Mouse (Mus musculus): ENCODE data around the gene Olfr1427. TPM values are rescaled to one million over a fixed set of nuclear protein-coding genes. Genes with fewer than 3 reads are reported as not detected.

Gene Olfr1427
- polyA plus RNA-seq (2012; fragmentation: generic; extraction: Trizol): not detected
- long read RNA-seq, experiment 1: 0 reads
- long read RNA-seq, experiment 2: 0 reads

DNA sequence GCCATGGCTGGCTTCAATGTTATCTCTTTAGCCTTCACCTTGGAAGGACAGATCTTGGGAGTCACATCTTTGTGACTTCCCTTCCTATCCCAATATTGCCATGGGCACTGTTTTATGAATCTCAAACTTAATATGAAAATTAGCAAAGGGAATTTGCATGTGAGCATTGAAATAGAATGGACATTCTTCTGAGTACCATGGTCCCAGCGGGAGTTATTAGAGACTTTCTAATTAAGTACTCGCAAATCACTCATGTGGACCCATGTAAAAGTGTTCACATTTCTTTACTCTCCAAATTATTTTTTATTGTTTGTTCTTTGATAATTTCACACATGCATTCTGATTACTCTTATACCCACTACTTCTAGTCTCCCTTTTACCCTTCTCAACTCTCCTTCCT, at the start of gene Olfr1427:
Olfr1427 (minus strand) TSS at position 101 of the 400 bp plus-strand sequence.
- Histone ChIP-seq H3K36me3 (ENCODE audit: control insufficient read depth, insufficient read depth) (no peaks in the 10 kb centered on the region), H3K27me3 (ENCODE audit: control insufficient read depth, insufficient read depth, insufficient read length) (no peaks in the 10 kb centered on the region), H3ac (ENCODE audit: control insufficient read depth, insufficient read length, low read depth) (no peak within 1 kb of the TSS), H3K79me2 (ENCODE audit: control insufficient read depth, insufficient read depth) (no peaks in the 10 kb centered on the region), H3K79me3 (ENCODE audit: low read depth) (no peaks in the 10 kb centered on the region), H3K4me3 (ENCODE audit: insufficient read depth, poor library complexity, severe bottlenecking) (no peak within 1 kb of the TSS)
- TF ChIP-seq CEBPB (IDR thresholded peaks at IDR 0.05; ENCODE audit: low read depth) (no peak), MAX (IDR thresholded peaks at IDR 0.05) (no peak), USF1 (IDR thresholded peaks at IDR 0.05; ENCODE audit: low read depth) (no peak), MYOD1 (IDR thresholded peaks at IDR 0.05; ENCODE audit: control insufficient read depth, insufficient read length, low read depth) (no peak), FOSL1 (IDR thresholded peaks at IDR 0.05; ENCODE audit: insufficient read depth, low read length, poor library complexity, severe bottlenecking) (no peak)

DNA sequence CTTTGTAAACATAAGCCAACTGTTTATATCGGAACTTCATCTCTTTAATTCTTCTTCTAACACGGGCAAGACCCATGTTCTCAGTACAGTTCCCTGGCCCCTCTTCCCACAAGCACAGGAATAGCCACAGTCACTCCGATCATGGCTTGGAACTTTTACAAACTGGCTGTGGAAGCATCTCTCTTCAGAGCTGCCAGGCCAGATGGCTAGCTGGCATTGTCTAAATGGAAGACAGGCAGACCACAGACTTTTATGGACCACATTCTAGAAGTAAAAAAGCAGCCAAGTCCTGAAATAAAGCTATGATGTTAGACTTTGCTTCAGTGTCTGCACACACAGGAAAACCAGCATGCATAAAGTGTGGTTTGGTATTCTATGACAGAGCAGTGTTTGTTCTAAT, 42.3 kb upstream of the Olfr1427 start:
- Histone ChIP-seq H3K79me2 (ENCODE audit: control insufficient read depth, insufficient read depth) (no peaks in the 10 kb centered on the region), H3K27me3 (ENCODE audit: control insufficient read depth, insufficient read depth, insufficient read length) (no peaks in the 10 kb centered on the region), H3K36me3 (ENCODE audit: control insufficient read depth, insufficient read depth) (no peaks in the 10 kb centered on the region), H3K79me3 (ENCODE audit: low read depth) (no peaks in the 10 kb centered on the region), H3ac (ENCODE audit: control insufficient read depth, insufficient read length, low read depth) (no peak overlapping the region), H3K4me3 (ENCODE audit: insufficient read depth, poor library complexity, severe bottlenecking) (no peak overlapping the region)
- TF ChIP-seq MAX (IDR thresholded peaks at IDR 0.05): no peak
- TF ChIP-seq MYOD1 (IDR thresholded peaks at IDR 0.05; ENCODE audit: control insufficient read depth, insufficient read length, low read depth): no peak
- no peak for TF ChIP-seq CTCF (IDR thresholded peaks at IDR 0.05; ENCODE audit: control insufficient read depth, insufficient read depth, insufficient read length)
- TF ChIP-seq USF1 (IDR thresholded peaks at IDR 0.05; ENCODE audit: low read depth): no peak
- no peak for TF ChIP-seq CEBPB (IDR thresholded peaks at IDR 0.05; ENCODE audit: low read depth)
- no peak for TF ChIP-seq MYOG (IDR thresholded peaks at IDR 0.05; ENCODE audit: control insufficient read depth, extremely low read depth, insufficient read length)
- no peak for TF ChIP-seq FOSL1 (IDR thresholded peaks at IDR 0.05; ENCODE audit: insufficient read depth, low read length, poor library complexity, severe bottlenecking)

DNA sequence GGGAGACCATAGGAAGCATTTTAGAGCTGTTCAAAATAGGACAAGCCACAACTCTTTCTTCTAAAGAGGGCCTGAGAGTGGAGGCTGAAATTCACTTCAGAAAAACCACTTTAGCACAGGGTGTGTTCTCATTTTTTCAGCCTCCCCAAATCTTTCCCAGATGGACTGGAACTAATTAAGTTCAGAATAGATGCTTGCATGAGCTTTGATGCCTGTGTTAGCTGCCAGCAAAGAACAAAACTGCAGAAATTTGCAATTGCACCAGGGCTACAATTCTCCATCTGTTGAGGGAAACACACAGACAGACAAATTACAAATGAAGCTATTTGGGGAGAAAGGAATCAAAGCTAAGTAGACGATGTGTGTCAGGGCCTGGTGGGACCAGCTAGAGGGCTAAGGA, 40.2 kb upstream of the Olfr1427 start:
- H3K27me3 ChIP-seq (ENCODE audit: control insufficient read depth, insufficient read depth, insufficient read length): no peaks in the 10 kb centered on the region
- H3ac ChIP-seq (ENCODE audit: control insufficient read depth, insufficient read length, low read depth): no peak overlapping the region
- no peak overlapping the region for H3K4me3 ChIP-seq (ENCODE audit: insufficient read depth, poor library complexity, severe bottlenecking)
- no peaks in the 10 kb centered on the region for H3K36me3 ChIP-seq (ENCODE audit: control insufficient read depth, insufficient read depth)
- no peaks in the 10 kb centered on the region for H3K79me3 ChIP-seq (ENCODE audit: low read depth)
- no peaks in the 10 kb centered on the region for H3K79me2 ChIP-seq (ENCODE audit: control insufficient read depth, insufficient read depth)
- TF ChIP-seq MAX (IDR thresholded peaks at IDR 0.05) (no peak), USF1 (IDR thresholded peaks at IDR 0.05; ENCODE audit: low read depth) (no peak), MYOG (IDR thresholded peaks at IDR 0.05; ENCODE audit: control insufficient read depth, extremely low read depth, insufficient read length) (no peak), CTCF (IDR thresholded peaks at IDR 0.05; ENCODE audit: control insufficient read depth, insufficient read depth, insufficient read length) (no peak), FOSL1 (IDR thresholded peaks at IDR 0.05; ENCODE audit: insufficient read depth, low read length, poor library complexity, severe bottlenecking) (no peak), CEBPB (IDR thresholded peaks at IDR 0.05; ENCODE audit: low read depth) (no peak), MYOD1 (IDR thresholded peaks at IDR 0.05; ENCODE audit: control insufficient read depth, insufficient read length, low read depth) (no peak)

DNA sequence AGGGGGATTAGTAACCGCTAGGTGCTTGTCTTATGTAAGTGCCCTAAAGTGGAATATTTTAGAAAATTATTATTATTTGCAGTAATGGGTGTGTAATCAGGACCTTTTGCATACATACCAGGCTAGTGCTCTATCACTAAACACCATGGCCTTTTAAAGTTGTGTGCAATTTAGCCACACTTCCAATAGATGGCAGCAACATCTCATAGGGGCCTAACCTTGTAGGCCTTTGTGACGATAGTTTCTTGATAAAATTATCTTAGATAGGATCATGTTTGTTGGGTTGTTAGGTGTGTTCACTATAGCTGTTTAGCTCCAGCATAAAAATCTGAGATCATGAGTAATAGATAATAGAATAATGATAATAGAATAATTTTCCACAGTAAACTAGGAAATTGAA, 31.2 kb upstream of the Olfr1427 start:
- TF ChIP-seq FOSL1 (IDR thresholded peaks at IDR 0.05; ENCODE audit: insufficient read depth, low read length, poor library complexity, severe bottlenecking) (no peak), MYOD1 (IDR thresholded peaks at IDR 0.05; ENCODE audit: control insufficient read depth, insufficient read length, low read depth) (no peak), CTCF (IDR thresholded peaks at IDR 0.05; ENCODE audit: control insufficient read depth, insufficient read depth, insufficient read length) (no peak)
- Histone ChIP-seq H3K36me3 (ENCODE audit: control insufficient read depth, insufficient read depth) (no peaks in the 10 kb centered on the region), H3ac (ENCODE audit: control insufficient read depth, insufficient read length, low read depth) (no peak overlapping the region), H3K27me3 (ENCODE audit: control insufficient read depth, insufficient read depth, insufficient read length) (no peaks in the 10 kb centered on the region), H3K79me3 (ENCODE audit: low read depth) (no peaks in the 10 kb centered on the region), H3K4me3 (ENCODE audit: insufficient read depth, poor library complexity, severe bottlenecking) (no peak overlapping the region), H3K79me2 (ENCODE audit: control insufficient read depth, insufficient read depth) (no peaks in the 10 kb centered on the region)

DNA sequence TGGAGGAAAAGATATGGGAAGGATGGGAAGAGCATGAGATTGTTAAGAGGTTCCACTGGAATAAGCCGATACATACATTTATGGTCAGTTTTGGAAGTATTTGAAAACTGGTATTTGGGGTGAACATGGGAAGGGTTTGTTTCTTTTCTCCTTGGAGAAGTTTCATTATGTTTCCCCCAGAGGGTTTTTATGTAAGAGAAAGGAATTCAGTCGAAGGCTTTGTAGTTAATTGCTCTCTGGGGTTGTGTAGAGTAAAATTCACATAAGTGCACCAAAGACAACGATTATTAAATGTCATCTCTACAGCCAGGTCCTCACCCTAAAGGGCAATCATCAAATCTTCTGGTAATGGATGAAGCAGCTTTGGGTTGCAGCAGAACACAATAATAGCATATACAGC, 20.0 kb upstream of the Olfr1427 start, which contains the start of gene Olfr76:
Olfr76 (minus strand) TSS at position 101 of the 400 bp plus-strand sequence.
- H3K79me3 ChIP-seq (ENCODE audit: low read depth): no peaks in the 10 kb centered on the region
- no peak for TF ChIP-seq CTCF (IDR thresholded peaks at IDR 0.05; ENCODE audit: control insufficient read depth, insufficient read depth, insufficient read length)
- TF ChIP-seq USF1 (IDR thresholded peaks at IDR 0.05; ENCODE audit: low read depth): no peak
- TF ChIP-seq CEBPB (IDR thresholded peaks at IDR 0.05; ENCODE audit: low read depth): no peak
- TF ChIP-seq MAX (IDR thresholded peaks at IDR 0.05): no peak
- no peak for TF ChIP-seq MYOG (IDR thresholded peaks at IDR 0.05; ENCODE audit: control insufficient read depth, extremely low read depth, insufficient read length)
- no peaks in the 10 kb centered on the region for H3K79me2 ChIP-seq (ENCODE audit: control insufficient read depth, insufficient read depth)

DNA sequence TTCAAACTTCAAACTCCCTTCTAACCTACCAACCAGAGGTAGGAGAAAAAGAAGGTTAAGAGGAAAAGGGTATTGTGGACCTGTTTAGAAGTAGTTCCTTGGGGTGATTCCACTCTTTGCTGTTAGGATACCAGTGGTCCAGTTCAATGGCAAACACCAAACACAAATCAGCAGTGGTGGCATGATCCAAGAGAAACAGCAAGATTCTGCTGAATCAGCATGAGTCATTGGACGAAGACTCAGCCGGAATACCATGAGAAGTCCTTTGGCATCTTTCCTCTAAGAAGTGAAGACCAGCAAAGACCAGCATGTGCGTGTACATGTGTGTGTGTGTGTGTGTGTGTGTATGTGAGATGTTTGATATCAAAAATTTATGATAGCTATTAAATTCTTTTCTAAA, 13.3 kb upstream of the Olfr1427 start:
- no peak for TF ChIP-seq CEBPB (IDR thresholded peaks at IDR 0.05; ENCODE audit: low read depth)
- TF ChIP-seq MYOG (IDR thresholded peaks at IDR 0.05; ENCODE audit: control insufficient read depth, extremely low read depth, insufficient read length): no peak
- no peak for TF ChIP-seq MAX (IDR thresholded peaks at IDR 0.05)
- no peak for TF ChIP-seq FOSL1 (IDR thresholded peaks at IDR 0.05; ENCODE audit: insufficient read depth, low read length, poor library complexity, severe bottlenecking)
- no peak for TF ChIP-seq MYOD1 (IDR thresholded peaks at IDR 0.05; ENCODE audit: control insufficient read depth, insufficient read length, low read depth)
- no peak for TF ChIP-seq USF1 (IDR thresholded peaks at IDR 0.05; ENCODE audit: low read depth)
- no peak for TF ChIP-seq CTCF (IDR thresholded peaks at IDR 0.05; ENCODE audit: control insufficient read depth, insufficient read depth, insufficient read length)
- H3ac ChIP-seq (ENCODE audit: control insufficient read depth, insufficient read length, low read depth): no peak overlapping the region
- no peaks in the 10 kb centered on the region for H3K27me3 ChIP-seq (ENCODE audit: control insufficient read depth, insufficient read depth, insufficient read length)
- H3K4me3 ChIP-seq (ENCODE audit: insufficient read depth, poor library complexity, severe bottlenecking): no peak overlapping the region
- H3K79me3 ChIP-seq (ENCODE audit: low read depth): no peaks in the 10 kb centered on the region
- no peaks in the 10 kb centered on the region for H3K36me3 ChIP-seq (ENCODE audit: control insufficient read depth, insufficient read depth)
- H3K79me2 ChIP-seq (ENCODE audit: control insufficient read depth, insufficient read depth): no peaks in the 10 kb centered on the region

More for the DNA sequence above, 20.0 kb upstream of the Olfr1427 start, which contains the start of gene Olfr76:
- H3ac ChIP-seq (ENCODE audit: control insufficient read depth, insufficient read length, low read depth): no peak within 1 kb of the TSS
- no peak within 1 kb of the TSS for H3K4me3 ChIP-seq (ENCODE audit: insufficient read depth, poor library complexity, severe bottlenecking)
- no peaks in the 10 kb centered on the region for H3K27me3 ChIP-seq (ENCODE audit: control insufficient read depth, insufficient read depth, insufficient read length)
- no peaks in the 10 kb centered on the region for H3K36me3 ChIP-seq (ENCODE audit: control insufficient read depth, insufficient read depth)
